Mouse (Mus musculus) induced T-regulatory cell, adult 2 months (primary cell): ENCODE measurements around the gene Mex3b.

Source experiments
- DNase-seq: peaks from one replicate; pipeline ENCODE4 v3.0.0-alpha.2; 2012; ENCODE audit warnings: low read depth

The Mex3b gene

GRCm38 (mm10) chr7:82867271-82868121 lies at the start of gene Mex3b:
Gene Mex3b, plus strand, starts transcription at chr7:82867333.
- peak; percentile 73 for DNase-seq

DNA sequence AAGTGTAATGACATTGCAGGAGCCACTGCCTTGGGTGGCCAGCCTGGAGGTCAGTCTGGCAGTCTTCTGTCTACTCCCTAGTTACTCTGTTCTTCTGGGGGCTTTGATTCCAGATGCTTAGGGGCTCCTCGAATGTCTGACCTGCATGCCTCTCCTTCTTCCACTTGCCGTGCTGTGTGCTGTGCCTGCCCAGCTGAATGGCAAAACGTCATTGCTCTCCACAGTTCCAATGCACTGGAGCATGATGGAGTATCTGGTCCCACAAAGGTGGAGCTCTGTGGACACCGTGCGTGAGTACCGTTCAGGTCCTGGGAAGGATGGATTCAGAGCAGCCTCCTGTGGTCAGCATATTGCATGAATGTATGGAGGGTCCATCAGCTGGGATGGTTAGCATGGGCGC lies 47.6 kb upstream of the Mex3b start:
- DNase-seq, result no peak

DNA sequence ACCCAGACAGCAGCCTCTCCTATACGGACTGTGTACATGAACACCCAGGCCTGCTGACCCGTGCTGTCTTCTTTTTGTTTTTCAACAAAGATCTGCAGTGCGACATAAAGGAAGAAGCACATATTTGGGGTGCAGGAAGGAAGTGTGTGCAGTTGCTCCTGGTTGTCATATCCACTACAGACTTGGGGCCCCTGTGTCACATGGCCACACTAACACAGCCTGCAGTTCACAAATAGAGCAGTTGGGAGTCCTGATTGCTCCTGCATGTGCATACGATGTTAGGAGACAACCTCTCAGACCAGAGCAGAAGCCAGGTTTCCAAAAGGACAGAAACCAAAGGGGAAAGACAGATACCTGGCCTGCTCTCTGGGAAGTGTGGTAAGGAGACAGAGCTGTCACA lies 46.5 kb upstream of the Mex3b start:
- peak; percentile 18 for DNase-seq

- DNase-seq, result no peak
These were observed 45.6 kb upstream of the Mex3b start for GRCm38 (mm10) chr7:82821501-82821900.

- DNase-seq, result no peak
These were observed 44.6 kb upstream of the Mex3b start for GRCm38 (mm10) chr7:82822528-82822927.

DNA sequence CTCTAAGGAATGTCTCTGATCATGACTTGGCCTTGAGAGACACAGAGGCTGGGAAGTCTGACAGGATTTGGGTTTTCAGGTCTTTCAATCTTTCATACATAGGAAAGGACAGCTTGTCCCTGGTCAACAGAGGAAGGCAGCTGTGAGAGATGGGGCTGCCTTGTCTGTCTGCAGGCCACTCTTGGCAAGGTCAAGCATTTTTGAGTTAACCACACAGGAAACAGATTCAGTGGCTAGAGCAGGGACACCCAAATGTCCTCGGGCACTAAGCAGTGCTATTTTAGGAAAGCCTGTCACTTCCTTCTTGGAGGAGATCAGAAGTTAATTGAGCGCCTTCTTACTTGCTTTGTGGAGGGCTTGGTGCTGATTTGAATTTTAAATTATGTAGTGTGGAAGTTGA lies 38.9 kb upstream of the Mex3b start:
- DNase-seq, result no peak

DNA sequence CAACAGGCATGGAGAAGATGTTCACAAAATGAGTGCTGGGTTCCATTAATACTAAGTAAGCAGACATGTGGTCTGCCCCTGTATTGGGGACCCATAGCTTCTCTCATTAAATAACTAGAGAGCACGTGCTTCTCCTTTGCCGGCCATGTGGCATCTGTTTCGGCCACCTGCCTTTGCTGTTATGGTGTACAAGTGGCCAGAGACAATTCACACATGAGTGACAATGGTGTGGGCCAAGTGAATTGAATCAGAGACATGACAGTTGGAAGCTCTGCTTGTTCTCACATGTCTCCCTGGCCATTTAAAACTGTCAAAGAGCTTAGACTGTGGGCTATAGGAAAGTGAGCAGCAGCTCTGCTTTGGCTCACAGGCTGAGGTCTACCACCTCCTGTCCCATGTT lies 37.6 kb upstream of the Mex3b start:
- no peak for DNase-seq

DNA sequence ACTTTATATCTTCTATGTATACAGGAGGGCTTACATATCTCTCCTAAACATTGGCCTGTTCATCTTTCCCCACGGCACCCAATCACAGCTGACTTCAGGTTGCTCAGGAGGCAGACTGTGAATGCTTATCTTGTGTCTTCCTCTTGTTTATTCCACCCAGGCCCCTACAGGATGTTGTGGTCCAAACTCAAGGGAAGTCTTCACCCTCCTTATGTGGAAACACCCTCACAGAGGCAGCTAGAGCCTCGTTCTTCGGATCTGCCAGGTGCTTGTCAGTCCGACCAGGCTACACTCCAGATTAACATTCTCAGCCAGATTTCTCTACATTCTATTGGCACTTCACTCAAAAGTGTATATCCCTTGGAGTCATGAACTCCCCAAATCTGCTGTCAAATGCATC lies 32.7 kb upstream of the Mex3b start:
- peak; percentile 7 for DNase-seq

DNA sequence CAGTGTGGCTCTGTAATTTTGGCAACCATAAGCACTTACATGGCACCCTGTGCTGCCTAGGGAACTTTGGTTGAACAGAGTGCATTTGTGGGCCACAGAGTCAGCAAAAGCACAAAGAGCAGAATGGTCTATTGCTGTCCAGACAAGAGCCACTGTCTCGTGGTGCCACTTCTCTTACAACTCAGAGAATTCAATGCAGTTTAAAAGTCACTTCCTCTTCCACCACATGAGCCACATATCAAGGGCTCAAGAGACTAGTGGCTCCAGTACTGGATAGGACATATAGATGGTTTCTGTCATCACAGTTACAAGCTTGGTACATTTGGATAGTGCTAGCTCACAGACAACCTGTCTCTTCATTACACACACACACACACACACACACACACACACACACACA lies 28.7 kb upstream of the Mex3b start:
- DNase-seq, result no peak

- no peak for DNase-seq
These were observed 28.0 kb upstream of the Mex3b start for GRCm38 (mm10) chr7:82838965-82839675.

DNA sequence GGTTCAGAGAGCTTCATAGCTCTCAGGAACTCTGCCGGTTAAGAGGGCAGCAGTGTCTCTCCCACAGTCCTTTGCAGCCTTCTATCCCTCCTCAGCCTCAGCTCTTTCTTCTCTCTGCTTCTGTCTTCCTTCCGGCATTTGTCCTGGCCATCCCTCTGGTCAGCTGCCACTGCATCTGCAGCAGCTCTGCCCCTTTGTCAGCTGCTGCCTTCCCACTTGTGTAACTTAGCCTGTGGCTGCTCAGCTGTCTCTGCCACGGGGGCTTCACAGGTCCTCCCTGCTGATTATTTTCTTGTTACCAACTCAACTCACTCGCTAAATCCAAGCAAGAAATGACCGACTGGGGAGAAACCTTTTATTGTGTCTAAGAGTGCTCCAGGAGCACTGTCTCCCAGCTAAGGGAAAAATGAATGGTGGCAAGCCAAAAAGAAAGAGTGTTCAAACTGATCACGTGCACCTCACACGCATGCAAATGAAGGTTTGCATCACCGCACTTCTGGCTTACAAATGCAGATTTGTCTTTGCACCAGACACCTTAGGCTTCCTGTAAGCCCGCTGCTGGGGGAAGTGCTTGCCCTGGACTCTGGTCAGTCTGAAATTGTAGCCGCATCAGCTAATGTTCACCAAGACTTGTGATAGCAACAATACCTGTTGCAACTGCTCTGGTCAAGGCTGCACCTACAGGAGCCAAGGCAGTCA lies 24.8 kb upstream of the Mex3b start:
- no peak for DNase-seq

GRCm38 (mm10) chr7:82850756-82851155 lies 16.4 kb upstream of the Mex3b start:
- DNase-seq, result no peak

DNA sequence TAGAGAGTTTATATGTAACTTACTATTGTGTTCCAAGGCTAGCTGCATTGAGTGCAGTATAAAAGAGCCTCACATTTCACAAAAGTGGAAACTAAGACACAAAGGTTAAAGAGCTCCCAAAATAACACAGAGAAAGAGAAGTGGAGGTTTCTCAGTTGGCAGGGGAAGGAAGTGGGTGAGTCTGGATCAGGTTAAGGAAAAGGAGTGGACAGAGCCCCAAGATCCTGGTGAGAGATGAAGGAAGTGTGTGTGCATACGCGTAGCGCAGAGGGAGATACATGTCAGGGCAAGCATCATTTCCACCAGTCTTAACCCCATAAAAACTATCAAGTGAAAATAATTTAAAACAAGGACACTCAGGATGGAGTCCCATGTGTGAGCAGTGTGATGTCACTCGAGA lies 15.5 kb upstream of the Mex3b start:
- DNase-seq, result no peak

DNA sequence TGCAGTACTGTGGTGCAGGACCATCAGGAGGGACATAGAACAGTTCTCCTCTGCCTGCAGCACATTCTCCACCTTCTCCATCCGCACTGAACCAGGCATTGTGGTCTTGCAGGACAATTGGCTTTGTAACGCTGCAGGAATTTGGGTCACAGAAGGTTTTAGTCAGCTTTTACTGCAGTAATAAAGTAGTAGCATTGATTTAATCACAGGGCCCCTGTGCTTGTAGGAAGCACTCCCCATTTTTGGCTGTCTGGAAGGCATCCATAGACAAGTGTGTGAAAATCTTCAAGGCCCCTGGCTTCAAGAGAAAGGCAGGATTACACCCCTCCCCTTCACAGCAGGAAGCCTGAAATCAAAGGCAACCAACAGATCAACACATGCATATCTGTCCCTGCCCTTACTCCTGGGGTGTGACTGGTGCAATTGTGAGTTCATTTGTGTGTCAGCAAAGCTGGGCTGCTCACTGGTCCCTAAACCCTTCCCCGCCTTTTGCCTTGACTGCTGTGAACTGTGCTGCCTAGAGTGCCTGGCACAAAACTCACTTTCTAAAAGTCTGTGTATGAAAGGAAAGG lies 12.9 kb upstream of the Mex3b start:
- DNase-seq, result no peak

GRCm38 (mm10) chr7:82858611-82859010 lies 8.5 kb upstream of the Mex3b start:
- DNase-seq, result no peak

DNA sequence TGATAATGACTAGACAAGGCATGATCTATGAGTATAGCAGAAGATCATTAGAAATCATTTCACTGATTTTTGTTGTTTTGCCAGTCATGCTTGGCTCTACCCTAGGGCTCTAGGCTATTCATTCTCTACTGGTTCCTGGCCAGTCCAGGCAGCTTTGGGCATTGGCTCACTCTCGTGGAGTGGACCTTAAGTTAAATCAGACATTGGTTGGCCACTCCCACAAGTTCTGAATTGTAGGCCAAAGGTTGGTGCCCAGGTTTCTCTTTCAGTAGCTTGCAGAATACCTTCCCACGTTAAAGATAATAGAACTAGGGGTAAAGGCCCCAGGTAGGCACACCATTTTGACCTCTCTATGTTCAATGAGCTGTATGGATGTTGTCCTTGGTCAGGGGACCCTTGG lies 6.5 kb upstream of the Mex3b start:
- DNase-seq, result no peak

GRCm38 (mm10) chr7:82863341-82863740 lies 3.8 kb upstream of the Mex3b start:
- DNase-seq, result no peak

GRCm38 (mm10) chr7:82864260-82864990 lies 2.7 kb upstream of the Mex3b start:
- DNase-seq, result peak; percentile 22

DNA sequence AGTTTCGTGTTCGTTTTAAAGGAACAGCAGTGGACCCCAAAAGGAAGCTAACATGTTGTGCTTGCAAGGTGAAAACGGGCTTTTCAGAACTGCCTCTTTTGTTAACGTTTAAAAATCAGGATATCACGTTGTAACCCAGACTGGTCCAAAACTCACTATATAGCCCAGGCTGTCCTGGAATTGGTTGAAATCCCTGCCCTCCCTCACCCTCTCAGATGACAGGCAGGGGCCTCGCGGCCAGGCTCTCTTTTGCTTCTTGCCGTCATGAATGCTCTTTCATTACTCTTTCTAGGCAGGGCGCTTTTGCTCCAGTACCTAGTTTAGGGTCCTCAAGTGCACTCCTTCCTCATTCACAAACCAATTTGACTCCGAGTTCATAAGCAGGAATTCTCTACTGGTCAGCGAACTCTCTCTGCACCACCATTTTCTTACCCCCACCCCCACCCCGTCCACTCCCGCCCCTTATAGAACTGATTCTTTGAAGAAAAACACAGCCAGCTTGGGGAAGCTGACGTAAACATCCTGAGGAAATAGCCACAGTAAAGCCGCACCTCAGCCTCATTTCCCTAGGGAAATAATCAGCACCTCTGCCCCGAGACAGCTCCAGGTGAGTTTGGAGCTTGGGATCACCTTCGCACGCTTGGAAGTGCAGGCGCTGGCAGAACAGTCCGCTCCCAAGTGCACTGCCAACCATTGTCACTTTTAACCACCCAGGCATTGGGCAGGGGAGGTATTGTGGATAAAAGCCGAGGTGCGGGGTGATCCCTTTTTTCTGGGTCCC lies 2.0 kb upstream of the Mex3b start:
- DNase-seq, result no peak

DNA sequence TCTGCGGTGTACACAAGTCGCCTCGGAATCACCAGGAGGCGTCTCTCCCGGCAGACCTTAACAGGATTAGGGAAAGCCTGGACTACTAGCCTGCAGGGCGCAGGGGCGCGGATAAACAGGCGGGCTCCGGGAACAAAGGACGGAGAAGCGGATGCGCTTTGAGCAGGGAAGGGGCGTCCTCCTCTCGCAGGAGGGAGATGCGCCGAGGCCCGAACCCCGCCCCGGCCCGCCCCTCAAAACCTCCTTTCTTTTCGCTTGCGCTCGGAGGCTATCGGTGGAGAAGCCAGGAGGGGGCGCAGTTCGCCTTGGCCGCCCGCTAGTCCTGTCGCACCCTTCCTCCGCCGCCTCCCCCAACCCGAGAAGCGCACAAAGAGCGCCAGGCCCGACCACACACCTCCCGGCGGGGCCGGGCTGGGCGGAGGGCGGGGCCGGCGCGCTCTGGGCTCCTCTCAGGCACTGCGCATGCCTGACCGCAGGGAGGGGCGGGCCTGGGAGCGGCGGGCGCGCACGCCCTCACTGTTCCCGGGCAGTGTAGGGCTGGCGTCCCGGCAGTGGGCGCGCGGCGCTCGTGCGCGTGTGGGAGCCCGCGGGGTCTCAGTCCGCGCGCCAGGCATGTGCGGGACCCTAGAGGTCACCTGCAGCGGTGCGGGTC lies 1.2 kb upstream of the Mex3b start:
- peak; percentile 99 for DNase-seq
